Mouse (Mus musculus): Measurements from ENCODE around the gene BC029722. TPM values are rescaled to one million over a fixed set of nuclear protein-coding genes. Genes with fewer than 3 reads are reported as not detected.

BC029722 gene
- total and polyA plus RNA-seq, 2 experiments from 2014 or later, result 14.7 to 21.4 TPM

- no peak overlapping the region for H3K9ac ChIP-seq (replicated peaks; ENCODE audit: low read depth, low read length)
- H3K27ac ChIP-seq (ENCODE audit: low read depth), result no peak overlapping the region
- TF ChIP-seq CTCF (IDR thresholded peaks at IDR 0.05; ENCODE audit: low read depth), result no peak
- no peak for TF ChIP-seq EP300 (IDR thresholded peaks at IDR 0.05; ENCODE audit: low read depth)
- no peak overlapping the region for H3K4me3 ChIP-seq (ENCODE audit: low read depth, low read length)
- 0 out of 2 replicates have a peak, but pooled peaks cover 3% of the 10 kb centered on the region for H3K27me3 ChIP-seq (ENCODE audit: control insufficient read depth, insufficient read depth, low read length)
- no peak overlapping the region for H3K4me2 ChIP-seq (ENCODE audit: low read depth, low read length)
- WGBS, result 22% methylated on average over 6 of the region's 6 CpGs
- no peaks in the 10 kb centered on the region for H3K9me3 ChIP-seq (replicated peaks; ENCODE audit: control insufficient read depth, low read length)
- ATAC-seq (ENCODE audit: insufficient read depth, low read depth) (no peak), DNase-seq (ENCODE audit: low spot score) (no peak)
- no peaks in the 10 kb centered on the region for H3K4me1 ChIP-seq (ENCODE audit: control insufficient read depth, insufficient read depth)
- H3K36me3 ChIP-seq (replicated peaks; ENCODE audit: control insufficient read depth, insufficient read depth, low read length), result no peaks in the 10 kb centered on the region
Observed at GRCm38 (mm10) chr2:155805231-155805924, 13.8 kb downstream of the BC029722 start.

- ATAC-seq (ENCODE audit: insufficient read depth, low read depth) (no peak), DNase-seq (ENCODE audit: low spot score) (no peak)
- Histone ChIP-seq H3K36me3 (replicated peaks; ENCODE audit: control insufficient read depth, insufficient read depth, low read length) (no peaks in the 10 kb centered on the region), H3K27ac (ENCODE audit: low read depth) (no peak overlapping the region), H3K4me1 (ENCODE audit: control insufficient read depth, insufficient read depth) (no peaks in the 10 kb centered on the region), H3K4me3 (ENCODE audit: low read depth, low read length) (no peak overlapping the region), H3K27me3 (ENCODE audit: control insufficient read depth, insufficient read depth, low read length) (no peaks in the 10 kb centered on the region), H3K4me2 (ENCODE audit: low read depth, low read length) (no peak overlapping the region), H3K9me3 (replicated peaks; ENCODE audit: control insufficient read depth, low read length) (no peaks in the 10 kb centered on the region), H3K9ac (replicated peaks; ENCODE audit: low read depth, low read length) (no peak overlapping the region)
- 65% methylated on average over 5 of the region's 5 CpGs for WGBS
- TF ChIP-seq EP300 (IDR thresholded peaks at IDR 0.05; ENCODE audit: low read depth) (no peak), CTCF (IDR thresholded peaks at IDR 0.05; ENCODE audit: low read depth) (no peak)
Observed at GRCm38 (mm10) chr2:155804053-155804452, 15.2 kb downstream of the BC029722 start.

- no peaks in the 10 kb centered on the region for H3K4me1 ChIP-seq (ENCODE audit: control insufficient read depth, insufficient read depth)
- WGBS, result 52% methylated on average over 3 of the region's 3 CpGs
- H3K9me3 ChIP-seq (replicated peaks; ENCODE audit: control insufficient read depth, low read length), result no peaks in the 10 kb centered on the region
- no peak overlapping the region for H3K4me2 ChIP-seq (ENCODE audit: low read depth, low read length)
- no peak overlapping the region for H3K9ac ChIP-seq (replicated peaks; ENCODE audit: low read depth, low read length)
- ATAC-seq (ENCODE audit: insufficient read depth, low read depth), result no peak
- H3K27ac ChIP-seq (ENCODE audit: low read depth), result no peak overlapping the region
- TF ChIP-seq CTCF (IDR thresholded peaks at IDR 0.05; ENCODE audit: low read depth), result 0 out of 2 replicates have a peak, but pooled peaks have one; percentile 8
- TF ChIP-seq EP300 (IDR thresholded peaks at IDR 0.05; ENCODE audit: low read depth), result no peak
- no peaks in the 10 kb centered on the region for H3K27me3 ChIP-seq (ENCODE audit: control insufficient read depth, insufficient read depth, low read length)
- DNase-seq (ENCODE audit: low spot score), result no peak
- H3K4me3 ChIP-seq (ENCODE audit: low read depth, low read length), result no peak overlapping the region
- H3K36me3 ChIP-seq (replicated peaks; ENCODE audit: control insufficient read depth, insufficient read depth, low read length), result no peaks in the 10 kb centered on the region
Observed at GRCm38 (mm10) chr2:155802761-155803160, 16.5 kb downstream of the BC029722 start.

- ATAC-seq (ENCODE audit: insufficient read depth, low read depth), result no peak
Observed at GRCm38 (mm10) chr2:155798613-155799012, 20.6 kb downstream of the BC029722 start.

GRCm38 (mm10) chr2:155794674-155795445 lies 24.4 kb downstream of the BC029722 start:
- no peaks in the 10 kb centered on the region for H3K9me3 ChIP-seq (replicated peaks; ENCODE audit: control insufficient read depth, low read length)
- ATAC-seq (ENCODE audit: insufficient read depth, low read depth) (no peak), DNase-seq (ENCODE audit: low spot score) (no peak)
- no peaks in the 10 kb centered on the region for H3K4me1 ChIP-seq (ENCODE audit: control insufficient read depth, insufficient read depth)
- no peak overlapping the region for H3K4me3 ChIP-seq (ENCODE audit: low read depth, low read length)
- no peaks in the 10 kb centered on the region for H3K27me3 ChIP-seq (ENCODE audit: control insufficient read depth, insufficient read depth, low read length)
- no peak for TF ChIP-seq CTCF (IDR thresholded peaks at IDR 0.05; ENCODE audit: low read depth)
- TF ChIP-seq EP300 (IDR thresholded peaks at IDR 0.05; ENCODE audit: low read depth), result no peak
- H3K36me3 ChIP-seq (replicated peaks; ENCODE audit: control insufficient read depth, insufficient read depth, low read length), result no peaks in the 10 kb centered on the region
- H3K27ac ChIP-seq (ENCODE audit: low read depth), result no peak overlapping the region
- H3K9ac ChIP-seq (replicated peaks; ENCODE audit: low read depth, low read length), result no peak overlapping the region
- no peak overlapping the region for H3K4me2 ChIP-seq (ENCODE audit: low read depth, low read length)
- WGBS, result 81% methylated on average over 12 of the region's 12 CpGs

More at GRCm38 (mm10) chr2:155798613-155799012, 20.6 kb downstream of the BC029722 start:
- Histone ChIP-seq H3K9me3 (replicated peaks; ENCODE audit: control insufficient read depth, low read length) (no peaks in the 10 kb centered on the region), H3K36me3 (replicated peaks; ENCODE audit: control insufficient read depth, insufficient read depth, low read length) (no peaks in the 10 kb centered on the region), H3K4me2 (ENCODE audit: low read depth, low read length) (no peak overlapping the region), H3K27ac (ENCODE audit: low read depth) (no peak overlapping the region), H3K4me1 (ENCODE audit: control insufficient read depth, insufficient read depth) (no peaks in the 10 kb centered on the region), H3K4me3 (ENCODE audit: low read depth, low read length) (no peak overlapping the region), H3K9ac (replicated peaks; ENCODE audit: low read depth, low read length) (no peak overlapping the region), H3K27me3 (ENCODE audit: control insufficient read depth, insufficient read depth, low read length) (no peaks in the 10 kb centered on the region)
- TF ChIP-seq EP300 (IDR thresholded peaks at IDR 0.05; ENCODE audit: low read depth) (no peak), CTCF (IDR thresholded peaks at IDR 0.05; ENCODE audit: low read depth) (no peak)
- WGBS, result 51% methylated on average over 3 of the region's 3 CpGs
- DNase-seq (ENCODE audit: low spot score), result no peak

Measured in heart, postnatal 0 days (tissue).